Mouse (Mus musculus) cerebellum, adult 11 months (tissue): Measurements from ENCODE around the gene Hmbs.

Source experiments
- DNase-seq: peaks from one replicate; pipeline ENCODE4 v3.0.0; 2022

Gene Hmbs

DNA sequence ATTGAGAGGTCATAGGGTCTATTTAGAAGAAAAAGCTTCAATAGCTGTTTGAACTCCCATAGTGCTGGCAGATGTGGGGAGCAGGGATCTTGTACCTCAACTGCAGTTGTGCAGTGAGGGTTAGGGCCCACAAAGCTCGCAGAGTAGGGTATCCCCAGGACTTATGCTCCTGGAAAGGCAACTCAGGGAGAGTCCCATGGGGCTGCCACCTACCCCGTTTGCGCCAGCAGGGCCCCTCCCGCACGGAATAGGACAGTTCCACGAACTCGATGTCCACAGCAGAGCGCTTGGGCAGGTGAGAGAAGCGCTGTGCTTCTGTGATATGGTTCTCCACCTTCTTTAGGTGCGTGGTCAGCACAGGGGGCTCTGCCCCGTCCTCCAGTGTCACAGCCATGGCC, 57.0 kb downstream of the Hmbs start:
- no peak for DNase-seq
